Mouse (Mus musculus) C2C12 (cell line): ENCODE data around the gene Sufu. TPM values are rescaled to one million over a fixed set of nuclear protein-coding genes. Genes with fewer than 3 reads are reported as not detected.

Experiments used
- H3K27me3 ChIP-seq: one replicate; pipeline ENCODE4 v1.6.1; 2011; ENCODE audit not compliant: control insufficient read depth, insufficient read depth, insufficient read length
- H3K36me3 ChIP-seq: one replicate; pipeline ENCODE4 v1.6.1; 2011; ENCODE audit not compliant: control insufficient read depth, insufficient read depth
- H3K4me3 ChIP-seq: one replicate; pipeline ENCODE4 v1.5.1; 2011; ENCODE audit warnings: mild to moderate bottlenecking, control low read depth; ENCODE audit not compliant: poor library complexity, insufficient read depth, severe bottlenecking
- H3K79me2 ChIP-seq: one replicate; pipeline ENCODE4 v1.6.1; 2011; ENCODE audit not compliant: control insufficient read depth, insufficient read depth
- H3K79me3 ChIP-seq: one replicate; pipeline ENCODE4 v1.6.1; 2011; ENCODE audit warnings: low read depth, control low read depth
- H3ac ChIP-seq: one replicate; pipeline ENCODE3; 2011; ENCODE audit warnings: low read depth; ENCODE audit not compliant: control insufficient read depth, insufficient read length
- CEBPB ChIP-seq: IDR thresholded peaks from one replicate; pipeline ENCODE4 v1.6.1; 2011; ENCODE audit warnings: low read depth, mild to moderate bottlenecking, control low read depth, moderate library complexity
- CTCF ChIP-seq: IDR thresholded peaks from one replicate; pipeline ENCODE4 v1.5.1; 2011; ENCODE audit not compliant: control insufficient read depth, insufficient read depth, insufficient read length
- FOSL1 ChIP-seq: IDR thresholded peaks from one replicate; pipeline ENCODE4 v1.8.0; 2011; ENCODE audit warnings: mild to moderate bottlenecking, low read length; ENCODE audit not compliant: poor library complexity, insufficient read depth, severe bottlenecking
- MAX ChIP-seq: IDR thresholded peaks from one replicate; pipeline ENCODE4 v1.6.1; 2011; ENCODE audit warnings: mild to moderate bottlenecking, control low read depth
- MYOD1 ChIP-seq: IDR thresholded peaks from one replicate; pipeline ENCODE4 v1.6.1; 2011; ENCODE audit warnings: low read depth; ENCODE audit not compliant: control insufficient read depth, insufficient read length
- MYOG ChIP-seq: IDR thresholded peaks from one replicate; pipeline ENCODE4 v1.6.1; 2011; ENCODE audit not compliant: control insufficient read depth, insufficient read length; ENCODE audit errors: extremely low read depth
- USF1 ChIP-seq: IDR thresholded peaks from one replicate; pipeline ENCODE4 v1.6.1; 2011; ENCODE audit warnings: low read depth, mild to moderate bottlenecking, control low read depth, moderate library complexity
- polyA plus RNA-seq: library from polyadenylated mRNA; unstranded; fragments of >200 nt; fragmentation: generic; extraction: Trizol; gene quantifications from one replicate; pipeline ENCODE4 v1.2.1, GENCODE M21; 2012; ENCODE audit warnings: missing spikeins

Gene Sufu
- polyA plus RNA-seq, 1 experiment: 17.8 TPM

- no peaks in the 10 kb centered on the region for H3K36me3 ChIP-seq
Observed at GRCm38 (mm10) chr19:46537357-46537756, 140.7 kb downstream of the Sufu start.

GRCm38 (mm10) chr19:46538213-46538612 lies 141.5 kb downstream of the Sufu start:
- Histone ChIP-seq H3K27me3 (no peaks in the 10 kb centered on the region), H3K79me3 (no peaks in the 10 kb centered on the region), H3ac (no peak overlapping the region), H3K4me3 (no peak overlapping the region), H3K79me2 (no peaks in the 10 kb centered on the region), H3K36me3 (no peaks in the 10 kb centered on the region)
- TF ChIP-seq MYOG: no peak
- no peak for TF ChIP-seq MYOD1
- no peak for TF ChIP-seq FOSL1
- TF ChIP-seq MAX: no peak
- TF ChIP-seq CTCF: no peak

More at GRCm38 (mm10) chr19:46537357-46537756, 140.7 kb downstream of the Sufu start:
- Histone ChIP-seq H3ac (no peak overlapping the region), H3K79me3 (no peaks in the 10 kb centered on the region), H3K4me3 (no peak overlapping the region), H3K79me2 (no peaks in the 10 kb centered on the region), H3K27me3 (no peaks in the 10 kb centered on the region)
- TF ChIP-seq USF1: no peak
- no peak for TF ChIP-seq MYOG
- no peak for TF ChIP-seq MYOD1
- TF ChIP-seq FOSL1: no peak
- no peak for TF ChIP-seq MAX
- no peak for TF ChIP-seq CEBPB
- TF ChIP-seq CTCF: no peak

Other genes with a start within 250 kb of the Sufu start
- gene Pitx3, start 248.6 kb upstream of the Sufu start, polyA plus RNA-seq: 8.3 TPM
- gene Gbf1, start 244.4 kb upstream of the Sufu start, polyA plus RNA-seq: 40.8 TPM
- gene Nfkb2, start 92.6 kb upstream of the Sufu start, polyA plus RNA-seq: 47.8 TPM
- 11.8 TPM for gene Psd, start 69.7 kb upstream of the Sufu start, polyA plus RNA-seq
- 13.1 TPM for gene Fbxl15, start 68.7 kb upstream of the Sufu start, polyA plus RNA-seq
- gene Cuedc2, start 58.2 kb upstream of the Sufu start, polyA plus RNA-seq: 161 TPM
- 1.3 TPM for gene Mfsd13a, start 55.8 kb upstream of the Sufu start, polyA plus RNA-seq
- gene 2310034G01Rik, start 46.6 kb upstream of the Sufu start, polyA plus RNA-seq: 0.92 TPM
- 149 TPM for gene Actr1a, start 1.1 kb upstream of the Sufu start, polyA plus RNA-seq
- 26.8 TPM for gene Trim8, start 104.8 kb downstream of the Sufu start, polyA plus RNA-seq
- 81.4 TPM for gene Arl3, start 176.3 kb downstream of the Sufu start, polyA plus RNA-seq
- gene Sfxn2, start 176.5 kb downstream of the Sufu start, polyA plus RNA-seq: 1.4 TPM
- 33.5 TPM for gene Wbp1l, start 202.2 kb downstream of the Sufu start, polyA plus RNA-seq